Mouse (Mus musculus) limb, embryonic 14.5 days (tissue): ENCODE measurements around the gene Tbx3. TPM values are rescaled to one million over a fixed set of nuclear protein-coding genes. Genes with fewer than 3 reads are reported as not detected.
A peak's percentile ranks its signal among the peaks of the same experiment; 100 is the strongest.

Experiments
- ATAC-seq: fragments of 200-750 bp; cut with Nextera tagmentation; 2 replicates; pipeline ENCODE4 v1.8.0; 2017; ENCODE audit warnings: low read depth, moderate number of reproducible peaks, moderate TSS enrichment; ENCODE audit not compliant: low FRiP score
- DNase-seq: peaks from one replicate; pipeline ENCODE4 v3.0.0-alpha.2; 2015; ENCODE audit warnings: low spot score
- H3K27ac ChIP-seq: fragments of 300-500 bp; sonication (generic); replicated peaks from 2 replicates; pipeline ENCODE4 v1.5.1; 2014; ENCODE audit warnings: low read depth, mild to moderate bottlenecking, low read length, moderate library complexity, mixed read lengths
- H3K27me3 ChIP-seq: fragments of 300-500 bp; sonication (generic); 2 replicates; pipeline ENCODE4 v1.6.1; 2014; ENCODE audit warnings: low read length, mixed read lengths; ENCODE audit not compliant: control insufficient read depth, insufficient read depth
- H3K36me3 ChIP-seq: fragments of 300-500 bp; sonication (generic); 2 replicates; pipeline ENCODE4 v1.6.1; 2014; ENCODE audit warnings: mild to moderate bottlenecking, low read length, moderate library complexity, mixed read lengths; ENCODE audit not compliant: control insufficient read depth, insufficient read depth
- H3K4me1 ChIP-seq: fragments of 300-500 bp; sonication (generic); 2 replicates; pipeline ENCODE4 v1.6.1; 2014; ENCODE audit warnings: antibody characterized with exemption, low read length, mixed read lengths; ENCODE audit not compliant: control insufficient read depth, insufficient read depth
- H3K4me2 ChIP-seq: fragments of 300-500 bp; sonication (generic); replicated peaks from 2 replicates; pipeline ENCODE4 v1.6.1; 2014; ENCODE audit warnings: low read depth, mild to moderate bottlenecking, low read length, moderate library complexity; ENCODE audit not compliant: severe bottlenecking
- H3K4me3 ChIP-seq: fragments of 300-500 bp; sonication (generic); replicated peaks from 2 replicates; pipeline ENCODE4 v1.5.1; 2014; ENCODE audit warnings: low read length
- H3K9ac ChIP-seq: fragments of 300-500 bp; sonication (generic); 2 replicates; pipeline ENCODE4 v1.6.1; 2014; ENCODE audit warnings: mild to moderate bottlenecking, low read depth, low read length, moderate library complexity; ENCODE audit not compliant: severe bottlenecking
- H3K9me3 ChIP-seq: fragments of 300-500 bp; sonication (generic); 2 replicates; pipeline ENCODE4 v1.6.1; 2016; ENCODE audit warnings: low read length; ENCODE audit not compliant: control insufficient read depth
- POLR2A ChIP-seq: fragments of 200-500 bp; IDR thresholded peaks from 2 replicates; pipeline ENCODE4 v1.8.0; 2012; ENCODE audit warnings: inconsistent platforms, mild to moderate bottlenecking, moderate library complexity, borderline replicate concordance; ENCODE audit not compliant: insufficient read depth, insufficient read length; ENCODE audit errors: extremely low read depth
- WGBS: fragments of 180-500 bp; shearing (Covaris S2); extraction: QIAGEN DNeasy Blood & Tissue Kit; methylation state at CpG from one replicate; pipeline ENCODE4 v1.1.7; 2014; 5-methylcytosine and 5-hydroxymethylcytosine counted together
- polyA plus RNA-seq, 2 experiments: library from polyadenylated mRNA; depleted of rRNA in 1 of 2; stranded (reverse) in 1 of 2; unstranded in 1 of 2; fragments of >200 nt; fragmentation: Nextera tagmentation in 1 of 2; extraction: Ambion mirVana in 1 of 2; gene quantifications; 2 replicates each; pipeline versions ENCODE4 v1.2.1 to v1.2.3; 2012 to 2014

Tbx3 gene
- polyA plus RNA-seq, 2 experiments = 18.6 to 23.9 TPM

DNA sequence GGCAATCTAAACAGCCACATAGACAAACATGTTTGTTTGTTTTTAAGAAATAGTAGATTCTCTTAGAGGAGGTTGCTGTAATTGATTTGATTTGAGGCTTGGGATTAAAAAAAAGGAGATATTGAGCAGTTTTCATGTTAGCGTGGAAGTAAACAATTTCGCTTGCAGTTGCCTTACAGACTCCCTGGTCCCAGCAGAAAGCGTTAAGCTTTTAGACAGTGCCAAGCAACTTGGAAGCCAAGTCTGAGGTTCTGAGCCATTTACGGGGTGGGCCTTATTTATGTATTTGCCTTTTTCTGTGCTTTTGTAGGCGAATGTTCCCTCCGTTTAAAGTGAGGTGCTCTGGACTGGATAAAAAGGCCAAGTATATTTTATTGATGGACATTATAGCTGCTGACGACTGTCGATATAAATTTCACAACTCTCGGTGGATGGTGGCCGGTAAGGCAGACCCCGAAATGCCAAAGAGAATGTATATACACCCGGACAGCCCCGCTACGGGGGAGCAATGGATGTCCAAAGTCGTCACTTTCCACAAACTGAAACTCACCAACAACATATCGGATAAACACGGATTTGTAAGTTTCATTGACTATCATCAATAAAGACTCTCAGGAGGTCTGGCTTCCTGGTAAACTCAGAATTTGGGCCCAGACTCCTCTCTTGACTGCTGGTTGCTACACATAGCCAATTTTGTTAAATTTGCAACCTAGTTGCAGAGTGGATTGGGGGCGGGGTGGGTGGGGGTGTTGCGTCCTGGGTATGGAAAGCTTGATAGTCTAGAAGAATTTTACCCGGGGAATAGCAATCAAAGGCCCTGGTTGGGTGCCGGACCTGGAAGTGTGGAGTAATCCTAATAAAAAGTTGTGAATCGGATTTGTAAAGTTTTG is 3.5 kb downstream of the Tbx3 start:
- Histone ChIP-seq H3K9me3 (no peaks in the 10 kb centered on the region), H3K27ac (no peak overlapping the region), H3K36me3 (peaks cover 30% of the 10 kb centered on the region), H3K27me3 (peaks cover 76% of the 10 kb centered on the region), H3K4me2 (peak overlapping the region; percentile 85), H3K4me3 (peak overlapping the region; percentile 51), H3K4me1 (peaks cover 12% of the 10 kb centered on the region), H3K9ac (peak overlapping the region; percentile 83)
- TF ChIP-seq POLR2A = no peak
- 15% methylated on average over 22 of the region's 22 CpGs for WGBS
- DNase-seq (no peak), ATAC-seq (no peak)

DNA sequence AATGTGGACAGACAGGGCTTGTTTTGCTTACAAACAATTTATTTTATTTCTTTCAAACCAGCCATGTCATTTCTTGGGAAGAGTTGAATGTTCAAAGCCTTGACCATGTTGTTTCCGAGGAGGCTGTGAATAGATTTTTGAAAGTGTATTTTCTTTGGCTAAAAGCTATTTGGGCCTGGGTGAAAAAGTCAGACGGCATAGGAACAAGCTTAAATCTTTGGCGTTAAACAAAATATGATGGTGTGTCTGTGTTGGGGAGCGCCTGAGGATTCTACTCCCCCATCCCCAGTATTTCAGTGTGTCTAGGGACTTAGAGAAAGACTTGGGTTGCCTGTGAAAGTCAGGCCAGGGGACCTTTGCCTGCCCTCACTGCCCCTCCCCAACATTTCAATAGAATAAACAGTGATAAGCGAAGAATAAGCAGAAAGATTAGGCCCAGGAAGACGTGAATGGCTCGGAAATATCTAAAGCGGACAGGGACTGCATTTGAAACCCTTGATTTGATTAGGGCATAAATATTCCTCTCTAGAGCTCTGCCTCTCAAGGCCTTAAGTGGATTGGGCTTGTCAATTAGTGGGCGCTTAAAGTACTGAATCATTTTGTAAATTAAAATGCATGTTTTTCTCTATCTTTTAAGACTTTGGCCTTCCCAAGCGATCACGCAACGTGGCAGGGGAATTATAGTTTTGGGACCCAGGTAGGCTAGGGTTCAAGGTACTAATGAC is 4.3 kb downstream of the Tbx3 start:
- Histone ChIP-seq H3K4me2 (peak overlapping the region; percentile 85), H3K9ac (peak overlapping the region; percentile 83), H3K27me3 (peaks cover 76% of the 10 kb centered on the region), H3K9me3 (no peaks in the 10 kb centered on the region), H3K4me3 (peak overlapping the region; percentile 51), H3K27ac (peak overlapping the region; percentile 44), H3K4me1 (peaks cover 3% of the 10 kb centered on the region), H3K36me3 (peaks cover 33% of the 10 kb centered on the region)
- no peak for TF ChIP-seq POLR2A
- DNase-seq (no peak), ATAC-seq (no peak)
- 27% methylated on average over 12 of the region's 12 CpGs for WGBS

DNA sequence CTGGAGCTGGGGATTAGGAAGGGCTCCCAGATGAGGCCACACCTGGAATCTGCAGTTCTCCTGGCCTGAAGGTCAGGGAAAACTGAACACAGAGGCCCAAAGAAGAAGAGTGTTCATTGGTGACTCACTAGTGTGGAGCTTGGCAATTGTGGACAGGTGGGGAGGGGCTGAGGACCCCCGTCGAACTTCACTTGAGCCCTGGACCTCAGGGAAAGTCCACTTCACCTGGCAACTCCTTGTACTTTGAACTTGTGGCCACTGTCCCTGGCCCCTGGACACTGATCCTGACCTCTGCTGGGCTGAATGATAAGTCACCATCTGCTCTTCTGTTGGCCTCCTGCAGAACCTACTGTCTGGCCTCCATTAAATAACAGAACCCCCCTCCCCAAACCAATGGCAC is 5.8 kb downstream of the Tbx3 start:
- Histone ChIP-seq H3K4me1 (peaks cover 8% of the 10 kb centered on the region), H3K9me3 (no peaks in the 10 kb centered on the region), H3K36me3 (peaks cover 47% of the 10 kb centered on the region), H3K4me2 (peak overlapping the region; percentile 26; the same call in 1 of the 2 replicates), H3K9ac (0 out of 2 replicates have a peak overlapping the region, but pooled peaks have one; percentile 21), H3K27ac (no peak overlapping the region), H3K27me3 (peaks cover 85% of the 10 kb centered on the region), H3K4me3 (peak overlapping the region; percentile 51)
- 47% methylated on average over 2 of the region's 2 CpGs for WGBS
- ATAC-seq (no peak), DNase-seq (no peak)
- no peak for TF ChIP-seq POLR2A

DNA sequence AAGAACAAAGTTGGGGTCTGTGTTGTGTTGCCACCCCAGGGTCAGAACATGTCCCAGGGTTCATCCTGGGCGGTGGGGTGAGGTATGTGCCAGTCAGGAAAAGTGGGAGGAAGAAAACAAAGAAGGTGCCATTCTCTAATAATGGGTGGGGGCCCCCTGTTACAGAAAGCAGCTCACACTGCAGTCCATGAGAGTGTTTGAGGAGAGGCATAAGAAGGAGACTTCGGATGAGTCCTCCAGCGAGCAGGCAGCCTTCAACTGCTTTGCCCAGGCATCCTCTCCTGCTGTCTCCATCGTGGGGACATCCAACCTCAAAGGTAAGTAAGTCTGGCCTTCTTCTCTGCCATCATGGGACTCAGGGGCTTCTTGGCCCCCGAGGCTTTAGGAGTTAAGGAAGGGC is 8.0 kb downstream of the Tbx3 start:
- no peak overlapping the region for H3K4me3 ChIP-seq
- no peaks in the 10 kb centered on the region for H3K9me3 ChIP-seq
- ATAC-seq (no peak), DNase-seq (no peak)
- no peak overlapping the region for H3K9ac ChIP-seq
- WGBS = 57% methylated on average over 5 of the region's 5 CpGs
- no peak overlapping the region for H3K27ac ChIP-seq
- H3K27me3 ChIP-seq = peaks cover 94% of the 10 kb centered on the region
- peaks cover 8% of the 10 kb centered on the region for H3K4me1 ChIP-seq
- peaks cover 55% of the 10 kb centered on the region for H3K36me3 ChIP-seq
- no peak for TF ChIP-seq POLR2A
- no peak overlapping the region for H3K4me2 ChIP-seq

DNA sequence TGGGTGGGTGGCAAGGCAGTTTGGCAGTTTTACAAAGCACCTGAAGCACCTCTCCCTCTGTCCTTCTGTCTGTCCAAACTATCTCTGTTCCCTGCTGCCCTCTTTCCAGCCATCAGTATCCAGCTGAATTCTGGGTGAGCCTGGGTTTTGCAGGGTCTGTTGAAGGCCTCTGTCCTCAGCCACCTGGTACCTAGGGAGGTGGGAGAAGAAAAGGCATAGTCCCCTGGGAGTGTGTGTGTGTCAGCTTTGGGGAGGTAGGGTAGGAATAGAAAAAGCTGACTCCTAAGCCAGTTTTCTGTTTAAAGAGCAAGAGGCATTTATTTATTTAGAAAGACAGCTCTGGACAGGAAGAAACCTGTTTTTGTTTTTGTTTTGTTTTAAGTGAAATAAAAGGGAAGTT is 8.6 kb downstream of the Tbx3 start:
- H3K36me3 ChIP-seq = peaks cover 55% of the 10 kb centered on the region
- DNase-seq (no peak), ATAC-seq (no peak)
- TF ChIP-seq POLR2A = no peak
- no peak overlapping the region for H3K4me2 ChIP-seq
- no peak overlapping the region for H3K27ac ChIP-seq
- no peaks in the 10 kb centered on the region for H3K9me3 ChIP-seq
- H3K4me3 ChIP-seq = no peak overlapping the region
- peaks cover 96% of the 10 kb centered on the region for H3K27me3 ChIP-seq
- H3K9ac ChIP-seq = no peak overlapping the region
- peaks cover 8% of the 10 kb centered on the region for H3K4me1 ChIP-seq
